Mouse (Mus musculus): ENCODE measurements around the gene Gmps. TPM values are rescaled to one million over a fixed set of nuclear protein-coding genes. Genes with fewer than 3 reads are reported as not detected.

Gene Gmps
- polyA plus RNA-seq (2017; shearing (Covaris generic)), result 19.3 TPM

DNA sequence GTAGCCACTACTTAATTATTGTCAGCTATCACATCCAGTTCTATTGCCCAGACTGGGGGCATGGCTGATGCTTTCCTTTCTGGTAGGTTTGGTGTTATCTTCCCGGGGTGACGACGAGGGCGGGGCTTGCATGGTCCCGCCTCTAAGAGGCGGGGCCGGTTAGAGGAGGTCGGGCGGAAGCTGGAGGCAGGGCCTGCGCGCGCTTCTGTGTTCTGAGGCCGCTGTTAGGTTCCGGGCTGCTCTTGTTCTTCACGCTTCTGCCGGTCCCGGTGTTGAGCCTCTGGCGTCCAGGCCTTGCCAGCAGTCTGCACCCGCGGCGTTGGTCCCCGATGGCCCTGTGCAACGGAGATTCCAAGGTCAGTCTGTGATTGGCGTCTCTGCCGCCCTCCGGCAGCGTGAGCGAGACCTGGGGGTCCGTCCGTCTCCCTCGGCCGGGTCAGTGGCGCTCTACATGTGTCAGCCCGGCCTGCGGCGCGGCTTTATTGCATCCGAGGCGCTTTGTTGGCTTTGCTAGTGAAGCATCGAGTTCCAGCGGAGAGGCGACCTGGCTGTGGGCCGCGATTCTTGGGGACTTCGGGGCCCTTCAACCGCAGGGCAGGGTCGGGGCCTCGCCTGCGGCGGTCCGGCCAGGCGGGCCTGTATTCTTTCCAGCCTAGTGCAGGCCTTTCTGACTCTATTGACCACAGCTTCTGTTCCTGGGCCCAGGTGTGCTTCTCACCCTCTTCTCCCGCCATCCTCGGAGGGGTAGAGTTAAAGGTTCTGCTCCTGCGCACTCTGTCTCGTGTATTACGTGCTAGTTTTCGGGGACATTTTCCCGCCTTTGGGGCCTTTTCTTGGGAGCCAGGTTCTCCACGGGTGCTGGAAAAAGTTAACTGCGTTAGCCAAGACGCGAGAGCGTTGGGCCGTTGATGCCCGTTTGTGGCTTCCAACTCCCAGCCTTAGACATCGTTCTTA, at the start of gene Gmps:
Gmps (plus strand) TSS at position 152 of the 954 bp plus-strand sequence.

DNA sequence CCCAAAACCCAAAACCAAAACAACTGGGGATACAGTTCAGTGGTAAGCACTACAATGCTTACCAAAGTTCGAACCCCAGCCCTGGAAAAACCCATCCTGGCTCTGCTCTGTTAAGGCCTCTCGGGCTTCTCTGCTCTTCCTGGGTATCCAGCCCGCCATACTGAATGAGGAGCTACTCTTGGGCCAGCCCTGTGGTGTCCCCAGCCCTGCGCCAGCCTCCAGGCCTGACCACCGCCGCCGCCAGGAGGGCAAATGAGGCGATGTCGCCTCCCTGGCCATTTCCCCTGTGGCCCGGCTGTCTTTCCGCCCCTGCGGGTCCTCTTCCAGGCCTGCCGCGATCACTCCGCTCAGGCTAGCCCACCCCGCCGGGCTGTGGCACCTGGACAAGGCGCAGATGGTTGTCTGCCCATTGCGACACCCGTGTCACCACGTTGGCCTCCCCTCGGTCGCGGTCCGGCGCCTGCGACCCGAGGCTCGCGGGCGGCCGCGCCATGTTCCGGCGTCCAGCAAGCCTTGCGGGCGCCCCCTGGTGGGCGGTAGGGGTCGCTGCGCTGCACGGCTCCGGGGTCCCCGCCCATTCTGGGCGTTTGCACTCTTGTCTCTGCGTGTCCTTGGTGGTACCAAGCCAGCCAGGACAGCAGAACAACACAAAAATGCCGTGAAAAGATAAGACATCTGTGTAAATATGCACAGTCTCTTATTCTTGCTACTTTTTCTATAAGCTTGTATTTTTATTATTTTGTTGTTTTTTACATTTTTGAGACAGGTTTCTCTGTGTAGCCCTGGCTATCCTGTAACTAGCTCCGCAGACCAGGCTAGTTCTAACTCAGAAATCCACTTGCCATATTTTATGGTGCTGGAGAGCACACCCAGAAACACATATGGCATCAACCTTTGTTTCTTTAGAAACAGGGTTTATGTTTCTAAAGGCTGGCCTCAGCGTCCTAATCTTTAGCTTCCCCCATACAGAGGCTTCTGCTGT, 46.7 kb upstream of the Gmps start, which contains the start of gene E130311K13Rik:
E130311K13Rik (minus strand) TSS at position 595 of the 982 bp plus-strand sequence.

DNA sequence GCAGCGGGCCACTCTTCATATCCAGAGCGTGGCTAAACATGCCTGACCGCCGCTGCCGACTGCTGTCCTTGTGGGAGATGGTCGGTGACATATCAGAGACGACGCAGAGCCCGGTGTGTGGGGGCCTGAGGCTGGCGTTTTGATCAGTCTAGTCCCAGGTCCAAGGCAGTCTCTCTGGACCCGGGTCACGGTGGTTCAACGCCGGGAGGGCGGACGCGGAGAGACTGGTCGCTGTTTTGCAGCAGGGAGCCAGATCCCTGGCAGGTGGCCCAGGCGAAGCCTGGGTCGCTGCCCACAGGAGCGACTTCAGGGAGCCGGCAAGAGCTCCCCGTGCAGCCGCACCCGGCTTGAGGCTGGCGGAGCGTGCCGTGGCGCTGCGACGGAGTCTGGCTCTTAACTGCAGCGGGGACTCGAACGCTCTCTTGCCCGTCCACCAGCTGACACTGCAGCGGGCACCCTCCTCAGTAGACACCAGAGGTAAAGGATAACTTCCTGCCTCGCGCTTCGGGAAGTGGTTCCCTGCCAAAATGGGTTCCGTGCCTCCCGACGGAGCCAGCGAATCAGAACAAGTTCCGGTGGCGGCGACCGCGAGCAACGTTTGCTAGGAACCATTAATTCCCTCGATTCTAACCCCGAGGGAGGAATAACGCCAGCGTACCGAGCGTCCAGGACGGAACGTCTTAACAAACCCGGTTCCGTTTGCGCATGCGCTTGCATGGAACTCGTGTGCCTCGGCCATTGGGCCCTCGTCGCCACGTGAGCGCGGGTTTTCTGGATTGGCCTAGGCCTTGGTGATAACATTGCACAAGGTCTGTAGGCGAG, 11.6 kb upstream of the Gmps start, which contains the start of gene Slc33a1:
Slc33a1 (minus strand) TSS at position 669 of the 822 bp plus-strand sequence.

Other genes with a start within 250 kb of the Gmps start
- 0.22 TPM for gene Plch1, start 76.6 kb upstream of the Gmps start, polyA plus RNA-seq (2017; shearing (Covaris generic))
- gene E130311K13Rik, start 46.6 kb upstream of the Gmps start, polyA plus RNA-seq (2017; shearing (Covaris generic)), result 7.5 TPM
- 10.9 TPM for gene Slc33a1, start 11.3 kb upstream of the Gmps start, polyA plus RNA-seq (2017; shearing (Covaris generic))
- not detected for gene Vmn2r1, start 105.4 kb downstream of the Gmps start, polyA plus RNA-seq (2017; shearing (Covaris generic))
- 0.22 TPM for gene Vmn2r2, start 165.8 kb downstream of the Gmps start, polyA plus RNA-seq (2017; shearing (Covaris generic))